Mouse (Mus musculus) forebrain, embryonic 11.5 days (tissue): ENCODE data around the gene Qpctl. TPM values are rescaled to one million over a fixed set of nuclear protein-coding genes. Genes with fewer than 3 reads are reported as not detected.

Experiments used
- ATAC-seq: fragments of 200-750 bp; cut with Nextera tagmentation; replicated peaks from 2 replicates; pipeline ENCODE4 v1.8.0; 2017; ENCODE audit warnings: moderate TSS enrichment; ENCODE audit not compliant: low FRiP score
- DNase-seq: peaks from one replicate; pipeline ENCODE4 v3.0.0-alpha.2; 2017; ENCODE audit warnings: low spot score
- H3K27ac ChIP-seq: fragments of 300-500 bp; sonication (generic); 2 replicates; pipeline ENCODE4 v1.5.1; 2014; ENCODE audit warnings: low read depth, low read length
- H3K27me3 ChIP-seq: fragments of 300-500 bp; sonication (generic); 2 replicates; pipeline ENCODE4 v1.6.1; 2014; ENCODE audit warnings: mild to moderate bottlenecking, low read length, mixed read lengths; ENCODE audit not compliant: control insufficient read depth, insufficient read depth
- H3K36me3 ChIP-seq: fragments of 300-500 bp; sonication (generic); 2 replicates; pipeline ENCODE4 v1.6.1; 2014; ENCODE audit warnings: mild to moderate bottlenecking, low read length, moderate library complexity, mixed read lengths; ENCODE audit not compliant: control insufficient read depth, insufficient read depth
- H3K4me1 ChIP-seq: fragments of 300-500 bp; sonication (generic); replicated peaks from 2 replicates; pipeline ENCODE4 v1.6.1; 2014; ENCODE audit warnings: low read length, mixed read lengths; ENCODE audit not compliant: control insufficient read depth, insufficient read depth
- H3K4me2 ChIP-seq: fragments of 300-500 bp; sonication (generic); 2 replicates; pipeline ENCODE4 v1.6.1; 2014; ENCODE audit warnings: low read depth, mild to moderate bottlenecking, low read length, moderate library complexity, mixed read lengths; ENCODE audit not compliant: severe bottlenecking
- H3K4me3 ChIP-seq: fragments of 300-500 bp; sonication (generic); 2 replicates; pipeline ENCODE4 v1.5.1; 2014; ENCODE audit warnings: low read depth, low read length
- H3K9ac ChIP-seq: fragments of 300-500 bp; sonication (generic); 2 replicates; pipeline ENCODE4 v1.6.1; 2014; ENCODE audit warnings: low read length
- H3K9me3 ChIP-seq: fragments of 300-500 bp; sonication (generic); 2 replicates; pipeline ENCODE4 v1.6.1; 2016; ENCODE audit warnings: low read length, mixed read lengths; ENCODE audit not compliant: control insufficient read depth
- WGBS: fragments of 180-500 bp; shearing (Covaris S2); extraction: QIAGEN DNeasy Blood & Tissue Kit; methylation state at CpG from one replicate; pipeline ENCODE4 v1.1.7; 2014; 5-methylcytosine and 5-hydroxymethylcytosine counted together
- polyA plus RNA-seq: library from polyadenylated mRNA; unstranded; fragments of >200 nt; fragmentation: Nextera tagmentation; extraction: Ambion mirVana; gene quantifications from 2 replicates; pipeline ENCODE4 v1.2.1, GENCODE M21; 2014

Gene Qpctl
- polyA plus RNA-seq, 1 experiment from 2014 or later: 13.9 TPM

- no peak overlapping the region for H3K27ac ChIP-seq
- DNase-seq (no peak), ATAC-seq (no peak)
- no peaks in the 10 kb centered on the region for H3K9me3 ChIP-seq
- WGBS: 95% methylated on average over 5 of the region's 5 CpGs
- H3K36me3 ChIP-seq: no peaks in the 10 kb centered on the region
- peaks cover 7% of the 10 kb centered on the region for H3K4me1 ChIP-seq
- H3K4me2 ChIP-seq: no peak overlapping the region
- H3K27me3 ChIP-seq: no peaks in the 10 kb centered on the region
- H3K4me3 ChIP-seq: no peak overlapping the region
- no peak overlapping the region for H3K9ac ChIP-seq
Measured at GRCm38 (mm10) chr7:19129396-19129795, 19.7 kb downstream of the Qpctl start.

GRCm38 (mm10) chr7:19127744-19128143 is 21.3 kb downstream of the Qpctl start:
- Histone ChIP-seq H3K4me3 (no peak overlapping the region), H3K27ac (no peak overlapping the region), H3K27me3 (no peaks in the 10 kb centered on the region), H3K4me1 (peaks cover 7% of the 10 kb centered on the region), H3K9ac (no peak overlapping the region), H3K9me3 (no peaks in the 10 kb centered on the region), H3K36me3 (no peaks in the 10 kb centered on the region), H3K4me2 (no peak overlapping the region)
- no peak for DNase-seq
- WGBS: 92% methylated on average over 5 of the region's 5 CpGs
- ATAC-seq: no peak

GRCm38 (mm10) chr7:19124713-19125112 is 24.4 kb downstream of the Qpctl start:
- Histone ChIP-seq H3K9me3 (no peaks in the 10 kb centered on the region), H3K27me3 (no peaks in the 10 kb centered on the region), H3K9ac (no peak overlapping the region), H3K4me2 (no peak overlapping the region), H3K4me1 (peaks cover 4% of the 10 kb centered on the region; the same call in 1 of the 2 replicates), H3K27ac (no peak overlapping the region), H3K36me3 (no peaks in the 10 kb centered on the region), H3K4me3 (no peak overlapping the region)
- 91% methylated on average over 6 of the region's 6 CpGs for WGBS
- ATAC-seq (no peak), DNase-seq (no peak)

GRCm38 (mm10) chr7:19121686-19122085 is 27.4 kb downstream of the Qpctl start:
- no peak overlapping the region for H3K27ac ChIP-seq
- no peak overlapping the region for H3K9ac ChIP-seq
- 94% methylated on average over 4 of the region's 4 CpGs for WGBS
- H3K4me3 ChIP-seq: no peak overlapping the region
- H3K4me2 ChIP-seq: no peak overlapping the region
- peaks cover 7% of the 10 kb centered on the region; the same call in 1 of the 2 replicates for H3K4me1 ChIP-seq
- DNase-seq: no peak
- H3K27me3 ChIP-seq: peaks cover 6% of the 10 kb centered on the region
- H3K9me3 ChIP-seq: peaks cover 11% of the 10 kb centered on the region; the same call in 1 of the 2 replicates
- no peak for ATAC-seq
- no peaks in the 10 kb centered on the region for H3K36me3 ChIP-seq

- DNase-seq (peak; percentile 94), ATAC-seq (peak; percentile 95)
- H3K27ac ChIP-seq: no peak within 1 kb of the TSS
- peak within 1 kb of the TSS; percentile 77 for H3K9ac ChIP-seq
- H3K27me3 ChIP-seq: peaks cover 6% of the 10 kb centered on the region
- peaks cover 11% of the 10 kb centered on the region; the same call in 1 of the 2 replicates for H3K9me3 ChIP-seq
- H3K4me3 ChIP-seq: peak within 1 kb of the TSS; percentile 75
- H3K36me3 ChIP-seq: no peaks in the 10 kb centered on the region
- peaks cover 7% of the 10 kb centered on the region; the same call in 1 of the 2 replicates for H3K4me1 ChIP-seq
- 3% methylated on average over 34 of the region's 34 CpGs for WGBS
- peak within 1 kb of the TSS; percentile 81 for H3K4me2 ChIP-seq
Measured at GRCm38 (mm10) chr7:19119631-19120429, 29.3 kb downstream of the Qpctl start, which contains the start of gene Fbxo46. TSS of gene Fbxo46 (plus strand) at chr7:19119859.

- Histone ChIP-seq H3K4me2 (no peak overlapping the region), H3K9me3 (peaks cover 11% of the 10 kb centered on the region; the same call in 1 of the 2 replicates), H3K4me1 (peaks cover 7% of the 10 kb centered on the region; the same call in 1 of the 2 replicates), H3K27ac (no peak overlapping the region), H3K27me3 (peaks cover 6% of the 10 kb centered on the region), H3K4me3 (peak overlapping the region; percentile 75; the same call in 1 of the 2 replicates), H3K36me3 (no peaks in the 10 kb centered on the region), H3K9ac (no peak overlapping the region)
- peak; percentile 44 for ATAC-seq
- WGBS: 94% methylated on average over 8 of the region's 8 CpGs
- DNase-seq: no peak
Measured at GRCm38 (mm10) chr7:19119083-19119482, 30.0 kb downstream of the Qpctl start.

GRCm38 (mm10) chr7:19118028-19118771 is 30.9 kb downstream of the Qpctl start, which contains the start of gene Gm4969:
TSS of gene Gm4969 (minus strand) at chr7:19118368.
- Histone ChIP-seq H3K4me1 (peaks cover 7% of the 10 kb centered on the region; the same call in 1 of the 2 replicates), H3K27ac (no peak within 1 kb of the TSS), H3K9me3 (peaks cover 11% of the 10 kb centered on the region; the same call in 1 of the 2 replicates), H3K27me3 (peaks cover 6% of the 10 kb centered on the region), H3K9ac (no peak within 1 kb of the TSS), H3K4me3 (peak within 1 kb of the TSS; percentile 12; the same call in 1 of the 2 replicates), H3K4me2 (peak within 1 kb of the TSS; percentile 24; the same call in 1 of the 2 replicates), H3K36me3 (no peaks in the 10 kb centered on the region)
- WGBS: 18% methylated on average over 64 of the region's 64 CpGs
- ATAC-seq (peak; percentile 42), DNase-seq (peak; percentile 84)

GRCm38 (mm10) chr7:19109565-19109964 is 39.5 kb downstream of the Qpctl start:
- Histone ChIP-seq H3K4me3 (no peak overlapping the region), H3K9ac (no peak overlapping the region), H3K27ac (no peak overlapping the region), H3K4me1 (no peaks in the 10 kb centered on the region), H3K4me2 (no peak overlapping the region), H3K9me3 (no peaks in the 10 kb centered on the region), H3K27me3 (no peaks in the 10 kb centered on the region), H3K36me3 (no peaks in the 10 kb centered on the region)
- no peak for ATAC-seq
- DNase-seq: no peak
- WGBS: 81% methylated on average over 1 of the region's 1 CpGs
